20 mouse cellular contexts compared by ENCODE assay signal in the genomic region with DNA sequence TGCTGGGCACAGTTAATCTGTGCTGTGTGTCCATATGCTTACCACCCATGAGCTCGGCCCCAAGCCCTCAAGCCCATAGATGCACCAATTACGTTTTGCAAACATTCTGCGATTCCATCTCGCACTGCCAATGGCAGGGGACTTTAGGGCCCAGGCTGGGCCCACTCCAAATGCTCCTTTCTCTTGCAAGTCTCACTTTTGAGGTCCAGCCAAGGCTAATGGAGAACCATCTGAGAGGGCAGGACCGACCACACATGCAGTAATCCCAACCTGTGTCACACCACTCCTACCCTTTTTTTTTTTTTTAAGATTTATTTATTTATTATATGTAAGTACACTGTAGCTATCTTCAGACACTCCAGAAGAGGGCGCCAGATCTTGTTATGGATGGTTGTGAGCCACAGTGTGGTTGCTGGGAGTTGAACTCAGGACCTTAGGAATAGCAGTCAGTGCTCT. TPM values are rescaled to one million over a fixed set of nuclear protein-coding genes. Genes with fewer than 3 reads are reported as not detected.
A peak's percentile ranks its signal among the peaks of the same experiment; 100 is the strongest.
DNase-seq lines count a peak whose midpoint lies in the region; ATAC-seq and TF ChIP-seq lines count a peak whose summit lies in the region.
"Had no signal": no experiment of that assay in that cellular context is flagged by ENCODE, and none has a peak within 500 bp of the region (broad histone marks: within the 10 kb centered on the region; RNA-seq: fewer than 3 reads in every experiment).

No protein-coding gene starts in this region.

- intact Hi-C loops in left cerebral cortex, postnatal 4 days (cut with DNase I), result loop anchor here (5.0 kb wide), 1 partner anchor 67 kb away; a partner anchor contains a TSS

- H3K4me2 ChIP-seq in liver, embryonic 13.5 days, result peak overlapping the region; percentile 55
- H3K4me2 ChIP-seq in midbrain, embryonic 13.5 days (replicated peaks), result no peak overlapping the region
- H3K4me2 ChIP-seq in hindbrain, postnatal 0 days (ENCODE audit: low read depth, low read length), result no peak overlapping the region
- H3K4me2 ChIP-seq: limb, embryonic 13.5 days; neural tube, embryonic 15.5 days had no signal

- H3K4me1 ChIP-seq in cerebellum, adult 2 months (ENCODE audit: control insufficient read depth, insufficient read depth, low read length), result peaks cover 58% of the 10 kb centered on the region
- peaks cover 5 to 26% of the 10 kb centered on the region in 2 experiments; a peak in 3 of 4 replicates for H3K4me1 ChIP-seq in ES-E14 (ENCODE audit: control insufficient read depth in 2 of 2, insufficient read depth in 2 of 2, low read length in 2 of 2, poor library complexity in 1 of 2)
- peaks cover 41% of the 10 kb centered on the region for H3K4me1 ChIP-seq in liver, embryonic 13.5 days (replicated peaks)
- H3K4me1 ChIP-seq in midbrain, embryonic 13.5 days (replicated peaks), result 0 out of 2 replicates have a peak, but pooled peaks cover 3% of the 10 kb centered on the region
- H3K4me1 ChIP-seq in hindbrain, postnatal 0 days (ENCODE audit: insufficient read depth, low read length), result no peaks in the 10 kb centered on the region

- H3K27ac ChIP-seq in cerebellum, adult 2 months (ENCODE audit: insufficient read depth, low read length), result peak overlapping the region; percentile 45; the same call in 1 of the 2 replicates
- H3K27ac ChIP-seq in ES-E14 (ENCODE audit: insufficient read depth, low read depth, low read length, poor library complexity, severe bottlenecking), result no peak overlapping the region
- no peak overlapping the region for H3K27ac ChIP-seq in liver, embryonic 13.5 days
- no peak overlapping the region for H3K27ac ChIP-seq in midbrain, embryonic 13.5 days
- H3K27ac ChIP-seq in hindbrain, postnatal 0 days, result no peak overlapping the region
- H3K27ac ChIP-seq: embryonic facial prominence, embryonic 10.5 days; limb, embryonic 13.5 days; neural tube, embryonic 15.5 days had no signal

- H3K36me3 ChIP-seq in ES-E14 (ENCODE audit: control insufficient read depth, insufficient read depth, low read length, poor library complexity, severe bottlenecking), result peaks cover 12% of the 10 kb centered on the region
- peaks cover 15% of the 10 kb centered on the region for H3K36me3 ChIP-seq in liver, embryonic 13.5 days
- peaks cover 23% of the 10 kb centered on the region for H3K36me3 ChIP-seq in midbrain, embryonic 13.5 days
- peaks cover 14% of the 10 kb centered on the region; the same call in 1 of the 2 replicates for H3K36me3 ChIP-seq in hindbrain, postnatal 0 days (ENCODE audit: insufficient read depth, low read length)

- 0 out of 2 replicates have a peak, but pooled peaks have one; percentile 16 for TF ChIP-seq CTCF in cerebellum, adult 2 months (IDR thresholded peaks at IDR 0.05; ENCODE audit: borderline replicate concordance, insufficient read depth, low read depth, low read length)
- no peak for TF ChIP-seq CTCF in hindbrain, postnatal 0 days (IDR thresholded peaks at IDR 0.05; ENCODE audit: low read depth)

- no peaks in the 10 kb centered on the region for H3K9me3 ChIP-seq in ES-E14 (ENCODE audit: control insufficient read depth, insufficient read depth, low read depth, low read length)
- H3K9me3 ChIP-seq in liver, embryonic 13.5 days (replicated peaks), result 0 out of 2 replicates have a peak, but pooled peaks cover 4% of the 10 kb centered on the region
- H3K9me3 ChIP-seq in midbrain, embryonic 13.5 days, result 0 out of 2 replicates have a peak, but pooled peaks cover 3% of the 10 kb centered on the region
- no peaks in the 10 kb centered on the region for H3K9me3 ChIP-seq in hindbrain, postnatal 0 days (ENCODE audit: low read length)
- H3K9me3 ChIP-seq: neural tube, embryonic 15.5 days had no signal

- H3K4me3 ChIP-seq in cerebellum, adult 2 months (replicated peaks; ENCODE audit: insufficient read depth, low read depth, low read length), result no peak overlapping the region
- H3K4me3 ChIP-seq in ES-E14 (ENCODE audit: insufficient read depth in 1 of 2, low read depth in 1 of 2, low read length in 2 of 2, poor library complexity in 1 of 2, severe bottlenecking in 1 of 2), result no peak overlapping the region
- no peak overlapping the region for H3K4me3 ChIP-seq in liver, embryonic 13.5 days (replicated peaks)
- H3K4me3 ChIP-seq in midbrain, embryonic 13.5 days (replicated peaks), result no peak overlapping the region
- H3K4me3 ChIP-seq in hindbrain, postnatal 0 days (ENCODE audit: low read length), result no peak overlapping the region
- H3K4me3 ChIP-seq: embryonic facial prominence, embryonic 10.5 days; limb, embryonic 13.5 days; neural tube, embryonic 15.5 days had no signal

- no peaks in the 10 kb centered on the region for H3K27me3 ChIP-seq in cerebellum, adult 2 months (ENCODE audit: control insufficient read depth, insufficient read depth, low read length)
- H3K27me3 ChIP-seq in liver, embryonic 13.5 days, result peaks cover 6% of the 10 kb centered on the region
- H3K27me3 ChIP-seq in midbrain, embryonic 13.5 days, result no peaks in the 10 kb centered on the region
- no peaks in the 10 kb centered on the region for H3K27me3 ChIP-seq in hindbrain, postnatal 0 days (ENCODE audit: insufficient read depth, low read length)
- H3K27me3 ChIP-seq: neural tube, embryonic 15.5 days had no signal

- peak; percentile 48 to 51 for DNase-seq in cerebellum, adult 2 months
- no peak for DNase-seq in cerebellum, adult 11 months
- DNase-seq in left cerebral cortex, postnatal 4 days, result peak; percentile 46
- DNase-seq in left cerebral cortex, adult 8-10 months (ENCODE audit: low spot score in 2 of 2), result no peak
- no peak for DNase-seq in ES-E14 (ENCODE audit: low read depth, low spot score)
- DNase-seq in liver, embryonic 13.5 days, result no peak
- DNase-seq in hindbrain, postnatal 0 days (ENCODE audit: low spot score), result no peak
- DNase-seq: adrenal gland, postnatal 14 days; heart, adult 11 months; retina, postnatal 1 day; spleen, adult 18-20 months had no signal

- WGBS in cerebellum, adult 2 months, result 16% methylated on average over 6 of the region's 6 CpGs
- 62% methylated on average over 6 of the region's 6 CpGs for WGBS in liver, embryonic 13.5 days (ENCODE audit: insufficient replicate concordance)
- 64% methylated on average over 6 of the region's 6 CpGs for WGBS in midbrain, embryonic 13.5 days
- WGBS in hindbrain, postnatal 0 days, result 53% methylated on average over 6 of the region's 6 CpGs

- H3K9ac ChIP-seq in ES-E14 (ENCODE audit: insufficient read depth, low read depth, low read length, poor library complexity, severe bottlenecking), result no peak overlapping the region
- H3K9ac ChIP-seq in liver, embryonic 13.5 days, result no peak overlapping the region
- no peak overlapping the region for H3K9ac ChIP-seq in midbrain, embryonic 13.5 days (replicated peaks)
- no peak overlapping the region for H3K9ac ChIP-seq in hindbrain, postnatal 0 days (replicated peaks; ENCODE audit: low read length)
- H3K9ac ChIP-seq: limb, embryonic 13.5 days; neural tube, embryonic 15.5 days had no signal

- ATAC-seq in liver, embryonic 13.5 days (ENCODE audit: low read depth), result no peak
- ATAC-seq in midbrain, embryonic 13.5 days, result no peak
- ATAC-seq in hindbrain, postnatal 0 days, result no peak
- ATAC-seq: hindbrain, embryonic 16.5 days had no signal

- no peak for TF ChIP-seq POLR2A in cerebellum, adult 2 months (IDR thresholded peaks at IDR 0.05; ENCODE audit: borderline replicate concordance, insufficient read depth, low read length)

- in situ Hi-C loops in ES-E14 (cut with MboI; ENCODE audit: low sequenced_read_pairs in 2 of 2, unreplicated experiment in 2 of 2), result no loop called here

RNA-seq across cellular contexts. Expression of a gene that starts 10.8 kb away (rescaled TPM):
- 168 and 220 TPM in 2 replicates for polyA plus RNA-seq in cerebellum, adult 2 months (2012; rRNA removed)
- 10 to 100 TPM; 87.1 to 87.7 TPM for total RNA-seq in left cerebral cortex, postnatal 4 days (2021)
- 10 to 100 TPM; 31.0 to 36.8 (median 35.8) TPM for total RNA-seq in left cerebral cortex, adult 8-10 months (2022)
- 133 and 162 TPM in 2 replicates for total RNA-seq in ES-E14 (2012; rRNA removed)
- 68.8 and 72.6 TPM in 2 replicates for polyA plus RNA-seq in liver, embryonic 13.5 days (2015; fragmentation: Nextera tagmentation; extraction: Ambion mirVana)
- polyA plus RNA-seq in midbrain, embryonic 13.5 days (2015; fragmentation: Nextera tagmentation; extraction: Ambion mirVana), result 89.7 and 93.8 TPM in 2 replicates
- total RNA-seq in hindbrain, postnatal 0 days (2014; rRNA removed), result 127 and 135 TPM in 2 replicates
- polyA plus RNA-seq in hindbrain, postnatal 0 days (2015; fragmentation: Nextera tagmentation; extraction: Ambion mirVana), result 76.5 and 77.5 TPM in 2 replicates

RNA-seq across cellular contexts. Expression of a gene that starts 24.3 kb away (rescaled TPM):
- polyA plus RNA-seq in cerebellum, adult 2 months (2012; rRNA removed), result 40.8 and 41.1 TPM in 2 replicates
- total RNA-seq in left cerebral cortex, postnatal 4 days (2021), result 10 to 100 TPM; 29.3 to 29.7 TPM
- total RNA-seq in left cerebral cortex, adult 8-10 months (2022), result 10 to 100 TPM; 31.8 to 35.7 (median 35.4) TPM
- 31.8 and 45.0 TPM in 2 replicates for total RNA-seq in ES-E14 (2012; rRNA removed)
- 4.1 and 4.8 TPM in 2 replicates for polyA plus RNA-seq in liver, embryonic 13.5 days (2015; fragmentation: Nextera tagmentation; extraction: Ambion mirVana)
- 11.4 and 12.4 TPM in 2 replicates for polyA plus RNA-seq in midbrain, embryonic 13.5 days (2015; fragmentation: Nextera tagmentation; extraction: Ambion mirVana)
- total RNA-seq in hindbrain, postnatal 0 days (2014; rRNA removed), result 38.7 and 43.4 TPM in 2 replicates
- polyA plus RNA-seq in hindbrain, postnatal 0 days (2015; fragmentation: Nextera tagmentation; extraction: Ambion mirVana), result 7.6 and 8.9 TPM in 2 replicates

RNA-seq across cellular contexts. Expression of a gene that starts 30.1 kb away (rescaled TPM):
- 243 and 258 TPM in 2 replicates for polyA plus RNA-seq in cerebellum, adult 2 months (2012; rRNA removed)
- 100 to 1,000 TPM; 189 to 193 TPM for total RNA-seq in left cerebral cortex, postnatal 4 days (2021)
- 100 to 1,000 TPM; 148 to 158 (median 153) TPM for total RNA-seq in left cerebral cortex, adult 8-10 months (2022)
- total RNA-seq in ES-E14 (2012; rRNA removed), result 22.8 and 24.8 TPM in 2 replicates
- polyA plus RNA-seq in liver, embryonic 13.5 days (2015; fragmentation: Nextera tagmentation; extraction: Ambion mirVana), result 3.5 and 4.9 TPM in 2 replicates
- polyA plus RNA-seq in midbrain, embryonic 13.5 days (2015; fragmentation: Nextera tagmentation; extraction: Ambion mirVana), result 78.4 and 84.8 TPM in 2 replicates
- 272 and 321 TPM in 2 replicates for total RNA-seq in hindbrain, postnatal 0 days (2014; rRNA removed)
- polyA plus RNA-seq in hindbrain, postnatal 0 days (2015; fragmentation: Nextera tagmentation; extraction: Ambion mirVana), result 149 and 160 TPM in 2 replicates

RNA-seq across cellular contexts. Expression of a gene that starts 39.6 kb away (rescaled TPM):
- polyA plus RNA-seq in cerebellum, adult 2 months (2012; rRNA removed), result 0.21 TPM in 1 of 2 replicates, not detected in the other
- not detected for total RNA-seq in left cerebral cortex, postnatal 4 days (2021)
- not detected for total RNA-seq in left cerebral cortex, adult 8-10 months (2022)
- 3.9 and 5.9 TPM in 2 replicates for total RNA-seq in ES-E14 (2012; rRNA removed)
- 0.17 TPM in 1 of 2 replicates, not detected in the other for polyA plus RNA-seq in liver, embryonic 13.5 days (2015; fragmentation: Nextera tagmentation; extraction: Ambion mirVana)
- not detected in 2 replicates for polyA plus RNA-seq in midbrain, embryonic 13.5 days (2015; fragmentation: Nextera tagmentation; extraction: Ambion mirVana)
- total RNA-seq in hindbrain, postnatal 0 days (2014; rRNA removed), result not detected in 2 replicates
- 0.39 and 0.60 TPM in 2 replicates for polyA plus RNA-seq in hindbrain, postnatal 0 days (2015; fragmentation: Nextera tagmentation; extraction: Ambion mirVana)
- total RNA-seq: layer of hippocampus, postnatal 14 days; monocyte, adult 5-6 weeks had no signal
- polyA plus RNA-seq: frontal cortex, adult 2 months; heart, postnatal 0 days; hindbrain, embryonic 16.5 days; neural tube, embryonic 15.5 days had no signal

RNA-seq across cellular contexts. Expression of a gene that starts 40.5 kb away (rescaled TPM):
- polyA plus RNA-seq in cerebellum, adult 2 months (2012; rRNA removed), result 33.1 and 36.5 TPM in 2 replicates
- total RNA-seq in left cerebral cortex, postnatal 4 days (2021), result 1 to 10 TPM; 5.0 to 5.7 TPM
- total RNA-seq in left cerebral cortex, adult 8-10 months (2022), result 1 to 10 TPM; 5.4 to 7.4 (median 5.5) TPM
- total RNA-seq in ES-E14 (2012; rRNA removed), result 35.5 and 48.4 TPM in 2 replicates
- polyA plus RNA-seq in liver, embryonic 13.5 days (2015; fragmentation: Nextera tagmentation; extraction: Ambion mirVana), result 0.14 and 0.16 TPM in 2 replicates
- polyA plus RNA-seq in midbrain, embryonic 13.5 days (2015; fragmentation: Nextera tagmentation; extraction: Ambion mirVana), result 0.39 and 0.46 TPM in 2 replicates
- total RNA-seq in hindbrain, postnatal 0 days (2014; rRNA removed), result 3.1 and 6.0 TPM in 2 replicates
- 0.29 and 0.33 TPM in 2 replicates for polyA plus RNA-seq in hindbrain, postnatal 0 days (2015; fragmentation: Nextera tagmentation; extraction: Ambion mirVana)

Comparison
In these comparisons a context has a peak if more than half of its experiments do, and no peak if none do; other contexts are left out.
1. DNase-seq: peak in cerebellum, adult 2 months (2 of 2) and left cerebral cortex, postnatal 4 days (single experiment); none in cerebellum, adult 11 months (single experiment), left cerebral cortex, adult 8-10 months (0 of 2), ES-E14 (single experiment), liver, embryonic 13.5 days (single experiment) and hindbrain, postnatal 0 days (single experiment).